Mouse (Mus musculus) hindbrain, embryonic 16.5 days (tissue): ENCODE measurements at regions not wholly inside any gene's neighbourhood (a gene's known extent, or its start where the extent isn't known, plus 50 kb on each side); places are given as distances from the start of the nearest gene placed in this dataset.

Source experiments
- ATAC-seq: fragments of 200-750 bp; cut with Nextera tagmentation; 2 replicates; pipeline ENCODE4 v1.8.0; 2017; ENCODE audit warnings: moderate TSS enrichment, moderate library complexity
- H3K27ac ChIP-seq: fragments of 300-500 bp; sonication (generic); 2 replicates; pipeline ENCODE4 v1.5.1; 2014; ENCODE audit warnings: low read depth, mild to moderate bottlenecking, control low read depth, low read length, moderate library complexity
- H3K27me3 ChIP-seq: fragments of 300-500 bp; sonication (generic); replicated peaks from 2 replicates; pipeline ENCODE4 v1.6.1; 2014; ENCODE audit warnings: low read length; ENCODE audit not compliant: control insufficient read depth, insufficient read depth
- H3K36me3 ChIP-seq: fragments of 300-500 bp; sonication (generic); 2 replicates; pipeline ENCODE4 v1.6.1; 2014; ENCODE audit warnings: mild to moderate bottlenecking, low read length, moderate library complexity, mixed read lengths; ENCODE audit not compliant: control insufficient read depth, insufficient read depth
- H3K4me1 ChIP-seq: fragments of 300-500 bp; sonication (generic); 2 replicates; pipeline ENCODE4 v1.6.1; 2014; ENCODE audit warnings: low read depth, low read length; ENCODE audit not compliant: control insufficient read depth, insufficient read depth
- H3K4me2 ChIP-seq: fragments of 300-500 bp; sonication (generic); 2 replicates; pipeline ENCODE4 v1.6.1; 2014; ENCODE audit warnings: mild to moderate bottlenecking, low read length, control low read depth, moderate library complexity
- H3K4me3 ChIP-seq: fragments of 300-500 bp; sonication (generic); 2 replicates; pipeline ENCODE4 v1.5.1; 2014; ENCODE audit warnings: mild to moderate bottlenecking, low read length, control low read depth, moderate library complexity
- H3K9ac ChIP-seq: fragments of 300-500 bp; sonication (generic); 2 replicates; pipeline ENCODE4 v1.6.1; 2014; ENCODE audit warnings: low read depth, mild to moderate bottlenecking, control low read depth, low read length, moderate library complexity
- H3K9me3 ChIP-seq: fragments of 300-500 bp; sonication (generic); 2 replicates; pipeline ENCODE4 v1.6.1; 2014; ENCODE audit warnings: mild to moderate bottlenecking, low read length, moderate library complexity; ENCODE audit not compliant: control insufficient read depth
- WGBS: fragments of 180-500 bp; shearing (Covaris S2); extraction: QIAGEN DNeasy Blood & Tissue Kit; methylation state at CpG from one replicate; pipeline ENCODE4 v1.1.7; 2014; 5-methylcytosine and 5-hydroxymethylcytosine counted together

DNA sequence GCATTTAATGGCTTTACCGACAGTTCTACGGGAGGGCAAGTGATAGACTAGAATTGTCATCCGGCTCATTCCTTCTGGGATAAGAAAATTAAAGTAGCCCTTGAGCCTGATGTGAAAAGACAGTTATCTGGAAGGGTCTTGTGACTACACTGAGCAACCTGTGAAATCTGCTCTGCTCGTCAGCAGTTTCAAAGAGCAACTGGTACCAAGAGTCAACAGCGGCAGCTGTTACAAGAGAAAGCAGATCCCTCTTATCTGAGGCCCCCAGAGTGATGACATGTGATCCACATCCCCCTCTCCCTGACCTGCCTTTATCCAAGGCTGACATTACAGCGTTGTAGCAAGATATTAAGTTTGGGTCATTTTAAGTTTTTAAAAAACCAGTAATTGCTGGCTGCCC lies 52.6 kb upstream of the Unc13c start:
- WGBS: 47% methylated on average over 6 of the region's 6 CpGs
- H3K4me1 ChIP-seq: no peaks in the 10 kb centered on the region
- no peaks in the 10 kb centered on the region for H3K27me3 ChIP-seq
- H3K9me3 ChIP-seq: no peaks in the 10 kb centered on the region
- H3K4me3 ChIP-seq: no peak overlapping the region
- no peak overlapping the region for H3K27ac ChIP-seq
- H3K9ac ChIP-seq: no peak overlapping the region
- ATAC-seq: peak; percentile 61
- H3K4me2 ChIP-seq: no peak overlapping the region
- H3K36me3 ChIP-seq: no peaks in the 10 kb centered on the region

DNA sequence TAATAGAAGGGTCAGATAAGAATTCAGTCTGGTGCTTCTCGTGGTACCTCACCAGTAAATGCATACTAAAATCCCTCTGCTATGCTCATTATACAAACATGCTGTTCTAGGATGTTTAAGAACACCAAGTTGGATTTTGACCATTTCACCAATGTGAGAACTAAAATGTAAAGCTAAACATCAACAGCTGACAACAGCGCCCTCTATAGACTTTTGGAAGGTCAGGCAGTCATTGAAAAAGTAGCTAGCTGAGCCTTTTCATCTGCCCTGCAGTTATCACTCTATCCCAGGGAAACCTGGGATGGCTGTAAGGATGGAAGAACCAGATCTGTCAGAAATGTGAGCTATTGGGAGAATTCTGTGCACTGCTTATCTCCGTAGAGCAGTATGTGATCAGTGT lies 55.2 kb upstream of the Unc13c start:
- H3K4me2 ChIP-seq: no peak overlapping the region
- no peaks in the 10 kb centered on the region for H3K27me3 ChIP-seq
- no peaks in the 10 kb centered on the region for H3K36me3 ChIP-seq
- 69% methylated on average over 3 of the region's 3 CpGs for WGBS
- H3K9ac ChIP-seq: no peak overlapping the region
- ATAC-seq: no peak
- no peak overlapping the region for H3K4me3 ChIP-seq
- no peaks in the 10 kb centered on the region for H3K9me3 ChIP-seq
- H3K4me1 ChIP-seq: no peaks in the 10 kb centered on the region
- H3K27ac ChIP-seq: no peak overlapping the region

DNA sequence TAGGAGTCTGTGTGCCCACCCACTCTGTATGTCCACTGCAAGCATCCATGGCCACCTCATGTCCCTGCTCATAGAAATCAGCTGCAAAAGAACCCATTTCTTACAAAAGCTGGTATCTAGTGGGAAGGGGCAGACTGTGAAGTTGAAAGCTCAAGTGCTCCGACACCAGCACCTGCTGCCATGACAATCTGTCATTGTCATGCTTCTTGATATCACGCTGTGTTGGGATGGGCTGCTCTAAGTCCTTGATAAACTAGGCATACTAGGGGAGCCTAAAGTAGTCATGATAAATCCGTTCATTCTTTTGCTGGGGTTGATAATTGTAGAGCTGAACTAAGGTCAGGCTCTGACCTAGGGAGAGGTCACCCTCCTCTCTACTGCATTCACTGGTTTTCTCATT lies 57.4 kb upstream of the Unc13c start:
- 28% methylated on average over 3 of the region's 3 CpGs for WGBS
- H3K36me3 ChIP-seq: no peaks in the 10 kb centered on the region

DNA sequence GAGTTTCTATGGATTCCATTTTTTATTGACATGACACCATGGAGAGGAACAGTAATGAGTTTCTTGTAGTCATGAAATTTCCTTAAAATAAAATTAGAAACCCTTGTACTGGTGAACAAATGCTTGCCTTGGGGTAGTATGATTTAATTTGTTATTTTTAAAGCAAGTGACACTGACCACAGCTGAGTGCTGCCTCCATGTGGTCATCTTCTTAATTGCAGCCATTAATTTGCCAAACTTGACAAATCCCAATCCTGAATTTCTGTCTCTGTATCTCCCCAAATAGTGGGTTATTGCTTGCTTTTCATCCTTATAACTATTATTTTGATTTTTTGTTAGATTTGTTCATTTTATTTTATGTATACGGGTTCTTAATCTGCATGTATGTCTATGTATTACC lies 59.7 kb upstream of the Unc13c start:
- Histone ChIP-seq H3K4me3 (no peak overlapping the region), H3K27me3 (no peaks in the 10 kb centered on the region), H3K9ac (no peak overlapping the region), H3K36me3 (no peaks in the 10 kb centered on the region), H3K27ac (no peak overlapping the region), H3K4me1 (no peaks in the 10 kb centered on the region), H3K4me2 (no peak overlapping the region), H3K9me3 (no peaks in the 10 kb centered on the region)
- ATAC-seq: no peak
- 40% methylated on average over 1 of the region's 1 CpGs for WGBS

More for the DNA sequence above, 57.4 kb upstream of the Unc13c start:
- H3K27me3 ChIP-seq: no peaks in the 10 kb centered on the region
- H3K4me1 ChIP-seq: no peaks in the 10 kb centered on the region
- no peak overlapping the region for H3K9ac ChIP-seq
- no peaks in the 10 kb centered on the region for H3K9me3 ChIP-seq
- no peak overlapping the region for H3K4me2 ChIP-seq
- H3K4me3 ChIP-seq: no peak overlapping the region
- no peak for ATAC-seq
- no peak overlapping the region for H3K27ac ChIP-seq

DNA sequence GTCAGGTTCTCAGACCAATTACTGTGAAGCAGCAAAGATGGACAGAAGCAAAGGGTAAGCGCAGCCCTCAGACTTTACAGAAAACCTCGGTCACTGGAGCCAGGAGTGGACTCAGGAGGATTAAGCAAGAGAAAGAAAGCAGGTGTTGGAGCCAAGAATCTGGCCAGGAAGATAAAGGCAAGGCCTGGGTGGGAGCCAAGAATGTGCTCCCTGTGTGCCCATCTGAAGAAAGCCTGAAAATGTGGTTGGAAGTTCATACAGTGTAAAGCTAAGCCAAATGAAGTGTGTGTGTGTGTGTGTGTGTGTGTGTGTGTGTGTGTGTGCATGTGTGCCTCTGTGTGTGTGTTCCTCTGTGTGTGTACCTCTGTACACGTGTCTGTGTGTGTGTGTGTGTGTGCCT lies 64.2 kb upstream of the Wdr72 start:
- ATAC-seq: peak; percentile 77
- WGBS: 60% methylated on average over 3 of the region's 3 CpGs

DNA sequence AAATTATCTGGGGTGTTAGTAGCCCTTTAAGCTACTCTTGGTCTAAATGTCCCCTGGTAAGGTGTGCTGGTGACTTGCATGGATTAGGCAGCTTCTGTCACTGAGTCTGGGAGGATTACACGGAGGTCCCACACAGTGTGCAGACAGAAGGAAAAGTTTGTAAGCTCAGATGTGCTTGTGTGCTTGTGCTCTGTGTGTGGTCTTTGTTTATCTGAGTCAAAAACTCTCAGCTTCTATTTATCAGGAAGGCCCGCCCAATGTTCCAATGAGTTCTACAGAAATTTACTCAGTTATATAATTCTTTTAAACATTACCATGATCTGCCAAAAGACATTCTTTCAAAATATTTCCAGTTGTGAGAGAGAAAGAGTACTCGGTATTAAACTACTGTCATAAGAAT lies 60.4 kb upstream of the Wdr72 start:
- no peaks in the 10 kb centered on the region for H3K36me3 ChIP-seq
- WGBS: 71% methylated on average over 3 of the region's 3 CpGs
- H3K4me3 ChIP-seq: no peak overlapping the region
- no peaks in the 10 kb centered on the region for H3K4me1 ChIP-seq
- no peaks in the 10 kb centered on the region for H3K27me3 ChIP-seq
- H3K9me3 ChIP-seq: no peaks in the 10 kb centered on the region
- ATAC-seq: no peak
- H3K4me2 ChIP-seq: no peak overlapping the region
- no peak overlapping the region for H3K9ac ChIP-seq
- H3K27ac ChIP-seq: no peak overlapping the region

More for the DNA sequence above, 64.2 kb upstream of the Wdr72 start:
- Histone ChIP-seq H3K9ac (no peak overlapping the region), H3K36me3 (no peaks in the 10 kb centered on the region), H3K4me1 (no peaks in the 10 kb centered on the region), H3K4me3 (no peak overlapping the region), H3K27ac (no peak overlapping the region), H3K27me3 (no peaks in the 10 kb centered on the region), H3K4me2 (no peak overlapping the region), H3K9me3 (no peaks in the 10 kb centered on the region)

DNA sequence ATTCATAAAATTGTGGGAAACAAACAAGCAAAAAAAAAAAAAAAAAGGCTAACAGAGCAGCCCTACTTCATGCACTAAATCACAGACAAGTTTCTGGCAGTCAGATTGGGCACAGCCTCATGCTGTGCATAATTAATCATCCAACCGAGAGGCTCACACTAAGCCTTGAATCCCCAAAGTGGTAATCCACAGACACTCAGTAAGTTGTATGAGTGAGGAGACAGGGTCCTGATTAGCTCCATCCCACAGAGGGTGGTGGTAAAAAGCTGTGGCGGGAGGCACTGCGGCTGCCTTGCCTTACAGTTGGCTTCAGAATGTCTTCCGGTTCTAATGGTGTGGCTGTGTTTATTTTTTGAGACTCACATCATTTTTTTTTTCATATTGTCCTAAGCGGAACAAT lies 53.4 kb upstream of the Wdr72 start:
- H3K27me3 ChIP-seq: no peaks in the 10 kb centered on the region
- no peak overlapping the region for H3K9ac ChIP-seq
- no peaks in the 10 kb centered on the region for H3K36me3 ChIP-seq
- no peaks in the 10 kb centered on the region for H3K9me3 ChIP-seq
- H3K4me2 ChIP-seq: no peak overlapping the region
- peak; percentile 75 for ATAC-seq
- 25% methylated on average over 5 of the region's 5 CpGs for WGBS
- H3K27ac ChIP-seq: 0 out of 2 replicates have a peak overlapping the region, but pooled peaks have one; percentile 0
- peaks cover 13% of the 10 kb centered on the region for H3K4me1 ChIP-seq
- no peak overlapping the region for H3K4me3 ChIP-seq

DNA sequence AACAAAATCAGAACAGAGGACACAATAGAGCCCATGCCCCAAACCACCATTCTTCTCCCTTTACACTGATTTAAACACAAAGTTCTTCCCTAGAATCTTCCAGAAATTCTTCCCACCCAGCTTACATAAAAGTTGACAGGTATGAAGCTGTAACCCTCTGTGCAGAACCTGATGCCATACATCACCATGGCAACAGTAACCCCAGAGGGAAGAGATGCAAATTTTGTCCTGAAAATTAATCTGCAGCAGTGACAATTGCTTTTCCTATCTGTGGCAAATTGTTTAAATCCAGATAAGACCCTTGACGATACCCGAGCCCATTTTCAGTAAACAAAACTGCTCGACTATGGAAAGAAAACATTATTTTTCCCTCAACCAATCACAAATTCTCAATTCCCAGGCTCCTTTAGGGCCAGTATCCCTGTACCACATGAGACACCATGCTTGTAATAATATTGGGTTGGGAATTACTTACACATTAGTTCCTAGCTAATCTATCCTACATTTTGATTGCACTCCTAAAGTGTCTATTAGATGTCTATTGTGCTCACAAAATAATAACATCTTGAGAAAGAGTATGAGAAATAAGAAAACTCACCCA lies 52.6 kb upstream of the Wdr72 start:
- Histone ChIP-seq H3K4me1 (peaks cover 13% of the 10 kb centered on the region), H3K27ac (peak overlapping the region; percentile 54; the same call in 1 of the 2 replicates), H3K9ac (no peak overlapping the region), H3K4me3 (no peak overlapping the region), H3K36me3 (no peaks in the 10 kb centered on the region), H3K9me3 (no peaks in the 10 kb centered on the region), H3K4me2 (no peak overlapping the region), H3K27me3 (no peaks in the 10 kb centered on the region)
- ATAC-seq: peak; percentile 79
- WGBS: 29% methylated on average over 3 of the region's 3 CpGs

DNA sequence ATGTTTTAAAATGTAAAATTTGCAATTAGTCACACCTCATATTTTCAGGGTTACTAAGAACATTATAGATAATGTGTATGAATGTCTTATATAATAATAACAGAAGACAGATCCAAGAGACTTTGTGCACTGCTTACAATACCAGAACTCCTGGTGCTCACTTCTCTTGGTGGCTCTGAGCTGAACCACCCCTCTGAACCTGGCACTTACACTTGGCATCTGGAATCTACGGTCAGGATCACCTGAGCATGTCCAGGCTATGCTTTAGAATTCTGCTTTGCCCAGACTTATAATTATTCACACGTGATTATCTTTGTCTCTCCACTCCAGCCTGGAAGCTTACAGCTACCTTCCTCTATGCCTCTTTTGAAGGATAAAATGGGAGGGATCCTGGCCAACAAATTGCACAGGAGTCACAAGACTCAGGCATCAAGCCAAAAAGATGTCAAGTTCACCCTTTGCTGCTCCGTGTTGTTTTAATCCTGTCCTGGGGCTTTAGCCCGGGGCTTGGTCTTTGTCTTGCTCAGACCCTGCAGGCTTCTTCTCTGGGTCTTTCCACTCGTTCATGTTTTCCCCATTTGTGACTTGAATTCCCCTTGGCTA lies 51.8 kb upstream of the Wdr72 start:
- Histone ChIP-seq H3K27ac (peak overlapping the region; percentile 29; the same call in 1 of the 2 replicates), H3K4me1 (peaks cover 13% of the 10 kb centered on the region), H3K27me3 (no peaks in the 10 kb centered on the region), H3K9ac (no peak overlapping the region), H3K9me3 (no peaks in the 10 kb centered on the region), H3K4me2 (no peak overlapping the region), H3K36me3 (no peaks in the 10 kb centered on the region), H3K4me3 (no peak overlapping the region)
- WGBS: 42% methylated on average over 5 of the region's 5 CpGs
- ATAC-seq: peak; percentile 27; the same call in 1 of the 2 replicates
